Mouse (Mus musculus): ENCODE measurements around the gene 4933434E20Rik. TPM values are rescaled to one million over a fixed set of nuclear protein-coding genes. Genes with fewer than 3 reads are reported as not detected.

The 4933434E20Rik gene
- polyA plus RNA-seq, 1 experiment from 2014 or later, result 207 TPM

GRCm38 (mm10) chr3:90111706-90112105, 60.3 kb downstream of the 4933434E20Rik start:
- H3K9ac ChIP-seq (ENCODE audit: low read depth, low read length), result no peak overlapping the region
- WGBS, result 91% methylated on average over 2 of the region's 2 CpGs
- no peak overlapping the region for H3K4me2 ChIP-seq (ENCODE audit: low read length)
- H3K27ac ChIP-seq (ENCODE audit: low read depth, low read length), result no peak overlapping the region
- no peak overlapping the region for H3K4me3 ChIP-seq (ENCODE audit: low read length)
- H3K9me3 ChIP-seq (ENCODE audit: control insufficient read depth, low read length), result no peaks in the 10 kb centered on the region
- no peaks in the 10 kb centered on the region for H3K36me3 ChIP-seq (ENCODE audit: control insufficient read depth, insufficient read depth, low read length)
- no peaks in the 10 kb centered on the region for H3K27me3 ChIP-seq (replicated peaks; ENCODE audit: control insufficient read depth, insufficient read depth, low read length)
- no peaks in the 10 kb centered on the region for H3K4me1 ChIP-seq (ENCODE audit: control insufficient read depth, insufficient read depth, low read depth, low read length)
- ATAC-seq, result no peak

GRCm38 (mm10) chr3:90114342-90114741, 62.9 kb downstream of the 4933434E20Rik start:
- ATAC-seq, result no peak
- Histone ChIP-seq H3K4me1 (ENCODE audit: control insufficient read depth, insufficient read depth, low read depth, low read length) (no peaks in the 10 kb centered on the region), H3K4me3 (ENCODE audit: low read length) (no peak overlapping the region), H3K36me3 (ENCODE audit: control insufficient read depth, insufficient read depth, low read length) (no peaks in the 10 kb centered on the region), H3K4me2 (ENCODE audit: low read length) (no peak overlapping the region), H3K27ac (ENCODE audit: low read depth, low read length) (no peak overlapping the region), H3K9me3 (ENCODE audit: control insufficient read depth, low read length) (no peaks in the 10 kb centered on the region), H3K27me3 (replicated peaks; ENCODE audit: control insufficient read depth, insufficient read depth, low read length) (no peaks in the 10 kb centered on the region), H3K9ac (ENCODE audit: low read depth, low read length) (no peak overlapping the region)
- 94% methylated on average over 2 of the region's 2 CpGs for WGBS

- no peak for ATAC-seq
- Histone ChIP-seq H3K9ac (ENCODE audit: low read depth, low read length) (no peak overlapping the region), H3K9me3 (ENCODE audit: control insufficient read depth, low read length) (no peaks in the 10 kb centered on the region), H3K36me3 (ENCODE audit: control insufficient read depth, insufficient read depth, low read length) (no peaks in the 10 kb centered on the region), H3K27me3 (replicated peaks; ENCODE audit: control insufficient read depth, insufficient read depth, low read length) (no peaks in the 10 kb centered on the region), H3K4me3 (ENCODE audit: low read length) (no peak overlapping the region), H3K27ac (ENCODE audit: low read depth, low read length) (no peak overlapping the region), H3K4me1 (ENCODE audit: control insufficient read depth, insufficient read depth, low read depth, low read length) (no peaks in the 10 kb centered on the region), H3K4me2 (ENCODE audit: low read length) (no peak overlapping the region)
- 73% methylated on average over 3 of the region's 3 CpGs for WGBS
Observed at GRCm38 (mm10) chr3:90115526-90115925, 64.1 kb downstream of the 4933434E20Rik start.

MicroRNA genes within 50 kb of the gene (microRNA counts, 519-probe panel; counts per million panel counts)
- microRNA mmu-miR-190b, result 2,883 counts per million, percentile 77 among the panel's probes with 10 or more counts

Small RNA genes lying within 50 kb of the gene (microRNA-seq; reads per million reads assigned to microRNA genes)
- gene Mir190b (21.9 reads per million, percentile 33 among the genes with 10 or more reads in this experiment), gene Mir7669 (1.0 reads per million)

Other genes starting within 250 kb of the 4933434E20Rik start
- gene She, start 220.3 kb upstream of the 4933434E20Rik start, polyA plus RNA-seq (2015; fragmentation: Nextera tagmentation; extraction: Ambion mirVana), result 1.2 and 1.4 TPM in 2 replicates
- 1.1 and 1.2 TPM in 2 replicates for gene Il6ra, start 138.4 kb upstream of the 4933434E20Rik start, polyA plus RNA-seq (2015; fragmentation: Nextera tagmentation; extraction: Ambion mirVana)
- 15.1 and 15.5 TPM in 2 replicates for gene Atp8b2, start 88.1 kb upstream of the 4933434E20Rik start, polyA plus RNA-seq (2015; fragmentation: Nextera tagmentation; extraction: Ambion mirVana)
- gene Hax1, start 52.9 kb upstream of the 4933434E20Rik start, polyA plus RNA-seq (2015; fragmentation: Nextera tagmentation; extraction: Ambion mirVana), result 114 TPM in 2 replicates
- 105 and 122 TPM in 2 replicates for gene Ubap2l, start 992 bp downstream of the 4933434E20Rik start, polyA plus RNA-seq (2015; fragmentation: Nextera tagmentation; extraction: Ambion mirVana)
- 343 and 357 TPM in 2 replicates for gene Tpm3, start 21.0 kb downstream of the 4933434E20Rik start, polyA plus RNA-seq (2015; fragmentation: Nextera tagmentation; extraction: Ambion mirVana)
- 0.26 and 0.30 TPM in 2 replicates for gene Nup210l, start 52.5 kb downstream of the 4933434E20Rik start, polyA plus RNA-seq (2015; fragmentation: Nextera tagmentation; extraction: Ambion mirVana)
- 626 and 662 TPM in 2 replicates for gene Rps27, start 162.0 kb downstream of the 4933434E20Rik start, polyA plus RNA-seq (2015; fragmentation: Nextera tagmentation; extraction: Ambion mirVana)
- 21.7 and 24.1 TPM in 2 replicates for gene Rab13, start 162.1 kb downstream of the 4933434E20Rik start, polyA plus RNA-seq (2015; fragmentation: Nextera tagmentation; extraction: Ambion mirVana)
- 93.4 and 97.0 TPM in 2 replicates for gene Jtb, start 180.0 kb downstream of the 4933434E20Rik start, polyA plus RNA-seq (2015; fragmentation: Nextera tagmentation; extraction: Ambion mirVana)
- 2.0 and 2.2 TPM in 2 replicates for gene Creb3l4, start 191.9 kb downstream of the 4933434E20Rik start, polyA plus RNA-seq (2015; fragmentation: Nextera tagmentation; extraction: Ambion mirVana)
- gene Slc39a1, start 196.5 kb downstream of the 4933434E20Rik start, polyA plus RNA-seq (2015; fragmentation: Nextera tagmentation; extraction: Ambion mirVana), result 40.3 and 54.2 TPM in 2 replicates
- 19.6 and 25.3 TPM in 2 replicates for gene Crtc2, start 202.5 kb downstream of the 4933434E20Rik start, polyA plus RNA-seq (2015; fragmentation: Nextera tagmentation; extraction: Ambion mirVana)
- gene Dennd4b, start 213.5 kb downstream of the 4933434E20Rik start, polyA plus RNA-seq (2015; fragmentation: Nextera tagmentation; extraction: Ambion mirVana), result 8.1 and 10.2 TPM in 2 replicates
- gene Gatad2b, start 241.5 kb downstream of the 4933434E20Rik start, polyA plus RNA-seq (2015; fragmentation: Nextera tagmentation; extraction: Ambion mirVana), result 9.3 and 12.1 TPM in 2 replicates

All from hindbrain, embryonic 16.5 days (tissue).